Mouse (Mus musculus) MEL (cell line): ENCODE results near the gene Mrps25. TPM values are rescaled to one million over a fixed set of nuclear protein-coding genes. Genes with fewer than 3 reads are reported as not detected.

ENCODE experiments used
- DNase-seq: peaks from one replicate; pipeline ENCODE4 v3.0.0; 2011; ENCODE audit warnings: low read depth, low spot score
- H3K27ac ChIP-seq: 2 replicates; pipeline ENCODE4 v1.5.1; 2012; ENCODE audit warnings: low read depth, mild to moderate bottlenecking, control low read depth, low read length, moderate library complexity; ENCODE audit not compliant: control insufficient read depth
- H3K27me3 ChIP-seq, 2 experiments: fragments of 150-350 bp in 1 of 2; sonication (generic) in 1 of 2; 2 replicates each; pipeline ENCODE4 v1.6.1; 2012; ENCODE audit warnings: low read length in 2 of 2, mild to moderate bottlenecking in 2 of 2, improper control_type of control experiment in 1 of 2, moderate library complexity in 1 of 2; ENCODE audit not compliant: insufficient read depth in 2 of 2, control insufficient read depth in 1 of 2
- H3K36me3 ChIP-seq, 2 experiments: 2 replicates each; pipeline ENCODE4 v1.6.1; 2012 to 2014; ENCODE audit warnings: low read length in 2 of 2, improper control_type of control experiment in 1 of 2, inconsistent platforms in 1 of 2, mild to moderate bottlenecking in 1 of 2; ENCODE audit not compliant: insufficient read depth in 2 of 2, control insufficient read depth in 1 of 2
- H3K4me1 ChIP-seq, 2 experiments: fragments of 150-350 bp in 1 of 2; sonication (generic) in 1 of 2; 2 replicates each; pipeline ENCODE4 v1.6.1; 2012; ENCODE audit warnings: low read length in 2 of 2, improper control_type of control experiment in 1 of 2, mild to moderate bottlenecking in 1 of 2; ENCODE audit not compliant: insufficient read depth in 2 of 2, control insufficient read depth in 1 of 2
- H3K4me3 ChIP-seq, 2 experiments: fragments of 150-350 bp in 1 of 2; sonication (generic) in 1 of 2; 2 replicates each; pipeline ENCODE4 v1.5.1; 2012; ENCODE audit warnings: low read depth in 2 of 2, low read length in 2 of 2, mild to moderate bottlenecking in 2 of 2, moderate library complexity in 2 of 2, control low read depth in 1 of 2, improper control_type of control experiment in 1 of 2; ENCODE audit not compliant: control insufficient read depth in 1 of 2, insufficient read depth in 1 of 2
- H3K79me2 ChIP-seq: 2 replicates; pipeline ENCODE4 v1.6.1; 2012; ENCODE audit warnings: mild to moderate bottlenecking, low read length, moderate library complexity; ENCODE audit not compliant: control insufficient read depth, poor library complexity, insufficient read depth
- H3K9ac ChIP-seq: 2 replicates; pipeline ENCODE4 v1.6.1; 2012; ENCODE audit warnings: low read depth, mild to moderate bottlenecking, control low read depth, low read length, moderate library complexity; ENCODE audit not compliant: control insufficient read depth, poor library complexity, severe bottlenecking
- H3K9me3 ChIP-seq: fragments of 150-350 bp; sonication (generic); replicated peaks from 2 replicates; pipeline ENCODE4 v1.6.1; 2012; ENCODE audit warnings: mild to moderate bottlenecking, low read length, improper control_type of control experiment, moderate library complexity; ENCODE audit not compliant: insufficient read depth
- BHLHE40 ChIP-seq: IDR thresholded peaks from 2 replicates; pipeline ENCODE4 v1.6.1; 2012; ENCODE audit warnings: low read depth, mild to moderate bottlenecking, inconsistent platforms, low read length, improper control_type of control experiment, borderline replicate concordance
- CHD1 ChIP-seq: IDR thresholded peaks from 2 replicates; pipeline ENCODE4 v1.6.1; 2012; ENCODE audit warnings: low read depth, mild to moderate bottlenecking, inconsistent platforms, low read length, improper control_type of control experiment
- CTCF ChIP-seq, 3 experiments: IDR thresholded peaks in 2 of 3; conservative IDR thresholded peaks in 1 of 3; 2 replicates each; pipeline ENCODE4 v1.5.1; 2011 to 2012; ENCODE audit warnings: low read length in 3 of 3, low read depth in 2 of 3, mild to moderate bottlenecking in 2 of 3, improper control_type of control experiment in 1 of 3, inconsistent platforms in 1 of 3, mixed read lengths in 1 of 3, moderate library complexity in 1 of 3; ENCODE audit not compliant: control insufficient read depth in 1 of 3, insufficient read depth in 1 of 3, poor library complexity in 1 of 3, severe bottlenecking in 1 of 3
- E2F4 ChIP-seq: IDR thresholded peaks from 2 replicates; pipeline ENCODE4 v1.6.1; 2011; ENCODE audit warnings: low read depth, low read length, improper control_type of control experiment, borderline replicate concordance
- ELF1 ChIP-seq: IDR thresholded peaks from 2 replicates; pipeline ENCODE4 v1.6.1; 2014; ENCODE audit warnings: low read depth, mild to moderate bottlenecking, inconsistent platforms, low read length, improper control_type of control experiment, moderate library complexity
- EP300 ChIP-seq, 2 experiments: IDR thresholded peaks; 2 replicates each; pipeline ENCODE4 v1.6.1; 2011; ENCODE audit warnings: improper control_type of control experiment in 2 of 2, low read length in 2 of 2, low read depth in 1 of 2, mild to moderate bottlenecking in 1 of 2
- GATA1 ChIP-seq: IDR thresholded peaks from 2 replicates; pipeline ENCODE4 v1.6.1; 2011; ENCODE audit warnings: low read depth, low read length, improper control_type of control experiment
- HCFC1 ChIP-seq: IDR thresholded peaks from 2 replicates; pipeline ENCODE4 v1.6.1; 2012; ENCODE audit warnings: low read depth, mild to moderate bottlenecking, inconsistent platforms, low read length, improper control_type of control experiment, moderate library complexity
- KAT2A ChIP-seq: conservative IDR thresholded peaks from 2 replicates; pipeline ENCODE4 v1.6.1; 2012; ENCODE audit warnings: low read depth, low read length, improper control_type of control experiment, inconsistent platforms
- MAFK ChIP-seq: IDR thresholded peaks from 2 replicates; pipeline ENCODE4 v1.6.1; 2011; ENCODE audit warnings: low read depth, mild to moderate bottlenecking, low read length, improper control_type of control experiment, borderline replicate concordance
- MAZ ChIP-seq: IDR thresholded peaks from 2 replicates; pipeline ENCODE4 v1.6.1; 2012; ENCODE audit warnings: low read depth, mild to moderate bottlenecking, inconsistent platforms, low read length, improper control_type of control experiment
- MEF2A ChIP-seq: IDR thresholded peaks from 2 replicates; pipeline ENCODE4 v1.6.1; 2014; ENCODE audit warnings: low read depth, mild to moderate bottlenecking, inconsistent platforms, low read length, improper control_type of control experiment; ENCODE audit not compliant: poor library complexity, insufficient replicate concordance, severe bottlenecking; ENCODE audit errors: extremely low read depth
- MXI1 ChIP-seq: IDR thresholded peaks from 2 replicates; pipeline ENCODE4 v1.6.1; 2011; ENCODE audit warnings: mild to moderate bottlenecking, low read depth, low read length, improper control_type of control experiment
- MYB ChIP-seq: IDR thresholded peaks from 2 replicates; pipeline ENCODE4 v1.6.1; 2011; ENCODE audit warnings: mild to moderate bottlenecking, low read depth, low read length, improper control_type of control experiment
- NELFE ChIP-seq: IDR thresholded peaks from 2 replicates; pipeline ENCODE4 v1.6.1; 2011; ENCODE audit warnings: low read depth, low read length, improper control_type of control experiment
- NRF1 ChIP-seq: IDR thresholded peaks from 2 replicates; pipeline ENCODE4 v1.6.1; 2014; ENCODE audit warnings: low read depth, mild to moderate bottlenecking, inconsistent platforms, low read length, improper control_type of control experiment, moderate library complexity; ENCODE audit not compliant: poor library complexity, insufficient read depth, severe bottlenecking
- POLR2A ChIP-seq, 2 experiments: IDR thresholded peaks; 2 replicates each; pipeline ENCODE4 v1.6.1; 2011 to 2012; ENCODE audit warnings: low read length in 2 of 2, mild to moderate bottlenecking in 2 of 2, control low read depth in 1 of 2, improper control_type of control experiment in 1 of 2, low read depth in 1 of 2, moderate library complexity in 1 of 2; ENCODE audit not compliant: control insufficient read depth in 1 of 2, insufficient read depth in 1 of 2, poor library complexity in 1 of 2
- POLR2AphosphoS2 ChIP-seq: IDR thresholded peaks from 2 replicates; pipeline ENCODE4 v1.6.1; 2011; ENCODE audit warnings: low read length, improper control_type of control experiment
- POLR2AphosphoS5 ChIP-seq: IDR thresholded peaks from 2 replicates; pipeline ENCODE4 v1.6.1; 2012; ENCODE audit warnings: low read depth, borderline replicate concordance, mild to moderate bottlenecking, inconsistent platforms, low read length, moderate library complexity, mixed read lengths
- RAD21 ChIP-seq: IDR thresholded peaks from 2 replicates; pipeline ENCODE4 v1.6.1; 2011; ENCODE audit warnings: mild to moderate bottlenecking, low read depth, low read length, improper control_type of control experiment
- RCOR1 ChIP-seq: IDR thresholded peaks from 2 replicates; pipeline ENCODE4 v1.6.1; 2012; ENCODE audit warnings: low read depth, mild to moderate bottlenecking, inconsistent platforms, low read length, improper control_type of control experiment
- SMC3 ChIP-seq: IDR thresholded peaks from 2 replicates; pipeline ENCODE4 v1.6.1; 2011; ENCODE audit warnings: low read depth, low read length, improper control_type of control experiment
- TAL1 ChIP-seq: IDR thresholded peaks from 2 replicates; pipeline ENCODE4 v1.6.1; 2012; ENCODE audit warnings: mild to moderate bottlenecking, inconsistent platforms, low read length, moderate library complexity, mixed read lengths
- TBP ChIP-seq: IDR thresholded peaks from 2 replicates; pipeline ENCODE4 v1.8.0; 2011; ENCODE audit warnings: low read depth, low read length, improper control_type of control experiment
- TCF12 ChIP-seq: IDR thresholded peaks from 2 replicates; pipeline ENCODE4 v1.6.1; 2014; ENCODE audit warnings: low read depth, mild to moderate bottlenecking, inconsistent platforms, low read length, improper control_type of control experiment, moderate library complexity
- USF1 ChIP-seq: IDR thresholded peaks from 2 replicates; pipeline ENCODE4 v1.6.1; 2014; ENCODE audit warnings: low read depth, mild to moderate bottlenecking, inconsistent platforms, low read length, improper control_type of control experiment, moderate library complexity
- USF2 ChIP-seq, 2 experiments: IDR thresholded peaks; 2 replicates each; pipeline ENCODE4 v1.6.1; 2011 to 2012; ENCODE audit warnings: improper control_type of control experiment in 2 of 2, low read length in 2 of 2, borderline replicate concordance in 1 of 2, inconsistent platforms in 1 of 2, low read depth in 1 of 2, mild to moderate bottlenecking in 1 of 2; ENCODE audit not compliant: insufficient read depth in 1 of 2
- ZC3H11A ChIP-seq: IDR thresholded peaks from 2 replicates; pipeline ENCODE4 v1.6.1; 2012; ENCODE audit warnings: low read depth, mild to moderate bottlenecking, inconsistent platforms, low read length, improper control_type of control experiment
- ZMIZ1 ChIP-seq: IDR thresholded peaks from 2 replicates; pipeline ENCODE4 v1.6.1; 2012; ENCODE audit warnings: low read depth, mild to moderate bottlenecking, inconsistent platforms, low read length, improper control_type of control experiment, moderate library complexity
- polyA plus RNA-seq, 2 experiments: library from polyadenylated mRNA; stranded (reverse) in 1 of 2; unstranded in 1 of 2; fragments of >175 nt in 1 of 2; fragments of >200 nt in 1 of 2; gene quantifications; 2 replicates each; pipeline versions ENCODE4 v1.2.1 to v1.2.4; 2012; ENCODE audit warnings: low replicate concordance in 2 of 2, low read depth in 1 of 2; ENCODE audit not compliant: insufficient read length in 2 of 2, insufficient read depth in 1 of 2, missing spikeins in 1 of 2
- total RNA-seq: library from RNA; depleted of rRNA; stranded (reverse); fragments of 300-350 nt; gene quantifications from 2 replicates; pipeline ENCODE4 v1.2.3, GENCODE M21; 2012

Gene Mrps25
- total and polyA plus RNA-seq, 3 experiments: 94.7 to 261 (median 109) TPM

GRCm38 (mm10) chr6:92219445-92219844 lies 35.6 kb upstream of the Mrps25 start:
- Histone ChIP-seq H3K79me2 (peaks cover 2% of the 10 kb centered on the region; the same call in 1 of the 2 replicates), H3K27me3 (peaks cover 8 to 9% of the 10 kb centered on the region in 2 experiments), H3K9ac (no peak overlapping the region), H3K27ac (no peak overlapping the region), H3K4me1 (peaks cover 0 to 4% of the 10 kb centered on the region in 2 experiments; a peak in 2 of 4 replicates), H3K9me3 (no peaks in the 10 kb centered on the region), H3K36me3 (peaks cover 0 to 3% of the 10 kb centered on the region in 2 experiments; a peak in 2 of 4 replicates), H3K4me3 (no peak overlapping the region)
- peak; percentile 55 for DNase-seq
- TF ChIP-seq MAZ (no peak), RAD21 (peak; percentile 71), TCF12 (no peak), E2F4 (no peak), MAFK (no peak), EP300 (IDR thresholded peaks at IDR 0.05; ENCODE audit: low read depth in 1 of 2, low read length in 2 of 2) (no peak), MEF2A (no peak), NRF1 (no peak), HCFC1 (no peak), MYB (no peak), TAL1 (no peak), ELF1 (no peak), CTCF (IDR thresholded peaks at IDR 0.05 in 2 of 3, conservative IDR thresholded peaks at IDR 0.05 in 1 of 3; ENCODE audit: control insufficient read depth in 1 of 3, insufficient read depth in 1 of 3, low read depth in 2 of 3, low read length in 3 of 3, poor library complexity in 1 of 3, severe bottlenecking in 1 of 3) (peak; percentile 27 to 66 (median 57); a peak in 5 of 6 replicates), SMC3 (peak; percentile 77), ZMIZ1 (no peak), POLR2A (IDR thresholded peaks at IDR 0.05; ENCODE audit: control insufficient read depth in 1 of 2, insufficient read depth in 1 of 2, low read depth in 1 of 2, low read length in 2 of 2, poor library complexity in 1 of 2) (no peak), TBP (no peak), USF2 (IDR thresholded peaks at IDR 0.05; ENCODE audit: borderline replicate concordance in 1 of 2, insufficient read depth in 1 of 2, low read depth in 1 of 2, low read length in 2 of 2) (no peak), ZC3H11A (peak; percentile 54), USF1 (no peak), NELFE (no peak), POLR2AphosphoS5 (no peak), RCOR1 (no peak), MXI1 (no peak), CHD1 (no peak), KAT2A (no peak), POLR2AphosphoS2 (no peak), BHLHE40 (no peak), GATA1 (no peak)
